Mouse (Mus musculus) cerebellum, adult 2 months (tissue): ENCODE results near the gene Fn1.

Source experiments
- CTCF ChIP-seq: fragments of 200-500 bp; IDR thresholded peaks from 2 replicates; pipeline ENCODE4 v1.5.1; 2011; ENCODE audit warnings: low read depth, mild to moderate bottlenecking, control low read depth, low read length, moderate library complexity, borderline replicate concordance; ENCODE audit not compliant: insufficient read depth
- POLR2A ChIP-seq: fragments of 200-500 bp; IDR thresholded peaks from 2 replicates; pipeline ENCODE4 v1.6.1; 2011; ENCODE audit warnings: low read length, control low read depth, borderline replicate concordance; ENCODE audit not compliant: insufficient read depth

DNA sequence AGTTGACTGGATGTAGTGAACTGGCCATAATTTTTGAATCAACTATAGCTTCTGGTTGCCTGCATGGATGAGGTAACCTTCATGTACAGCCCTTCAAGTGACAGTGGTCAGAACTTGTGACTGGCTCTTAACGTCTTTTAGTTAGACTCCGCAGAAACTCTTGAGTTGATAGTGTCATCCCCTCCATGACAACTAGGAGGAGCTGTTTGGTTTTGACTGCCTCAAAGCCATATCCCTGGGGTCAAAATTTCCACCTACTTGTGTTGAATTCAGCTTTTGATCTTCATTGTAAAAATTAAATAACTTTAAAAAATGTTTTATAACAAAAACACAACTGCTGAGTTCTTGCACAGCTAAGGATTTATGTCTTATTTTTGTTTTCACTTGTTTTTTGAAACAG is 22.4 kb upstream of the Fn1 start:
- TF ChIP-seq POLR2A: no peak
- TF ChIP-seq CTCF: no peak
